Mouse (Mus musculus) forebrain, embryonic 15.5 days (tissue): ENCODE measurements around the gene Tmed2. TPM values are rescaled to one million over a fixed set of nuclear protein-coding genes. Genes with fewer than 3 reads are reported as not detected.

Experiments used
- ATAC-seq: fragments of 200-750 bp; cut with Nextera tagmentation; replicated peaks from 2 replicates; pipeline ENCODE4 v1.8.0; 2017; ENCODE audit warnings: mild to moderate bottlenecking, moderate TSS enrichment, moderate library complexity
- H3K27ac ChIP-seq: fragments of 300-500 bp; sonication (generic); replicated peaks from 2 replicates; pipeline ENCODE4 v1.5.1; 2015; ENCODE audit warnings: mild to moderate bottlenecking, inconsistent platforms
- H3K27me3 ChIP-seq: fragments of 300-500 bp; sonication (generic); 2 replicates; pipeline ENCODE4 v1.6.1; 2015; ENCODE audit warnings: inconsistent platforms
- H3K36me3 ChIP-seq: fragments of 300-500 bp; sonication (generic); 2 replicates; pipeline ENCODE4 v1.6.1; 2015; ENCODE audit warnings: mild to moderate bottlenecking, inconsistent platforms
- H3K4me1 ChIP-seq: fragments of 300-500 bp; sonication (generic); 2 replicates; pipeline ENCODE4 v1.6.1; 2015; ENCODE audit warnings: inconsistent platforms
- H3K4me2 ChIP-seq: fragments of 300-500 bp; sonication (generic); replicated peaks from 2 replicates; pipeline ENCODE4 v1.6.1; 2015; ENCODE audit warnings: mild to moderate bottlenecking, inconsistent platforms
- H3K4me3 ChIP-seq: fragments of 300-500 bp; sonication (generic); 2 replicates; pipeline ENCODE4 v1.5.1; 2015; ENCODE audit warnings: mild to moderate bottlenecking, inconsistent platforms
- H3K9ac ChIP-seq: fragments of 300-500 bp; sonication (generic); replicated peaks from 2 replicates; pipeline ENCODE4 v1.6.1; 2015; ENCODE audit warnings: mild to moderate bottlenecking, inconsistent platforms
- H3K9me3 ChIP-seq: fragments of 300-500 bp; sonication (generic); 2 replicates; pipeline ENCODE4 v1.6.1; 2016; ENCODE audit warnings: inconsistent platforms
- WGBS: fragments of 180-500 bp; shearing (Covaris S2); methylation state at CpG from one replicate; pipeline ENCODE4 v1.1.7; 2015; ENCODE audit warnings: mixed read lengths; 5-methylcytosine and 5-hydroxymethylcytosine counted together
- polyA plus RNA-seq: library from polyadenylated mRNA; unstranded; fragments of >200 nt; fragmentation: Nextera tagmentation; extraction: Ambion mirVana; gene quantifications from 2 replicates; pipeline ENCODE4 v1.2.1, GENCODE M21; 2015

Gene Tmed2
- polyA plus RNA-seq, 1 experiment from 2014 or later, result 377 TPM

DNA sequence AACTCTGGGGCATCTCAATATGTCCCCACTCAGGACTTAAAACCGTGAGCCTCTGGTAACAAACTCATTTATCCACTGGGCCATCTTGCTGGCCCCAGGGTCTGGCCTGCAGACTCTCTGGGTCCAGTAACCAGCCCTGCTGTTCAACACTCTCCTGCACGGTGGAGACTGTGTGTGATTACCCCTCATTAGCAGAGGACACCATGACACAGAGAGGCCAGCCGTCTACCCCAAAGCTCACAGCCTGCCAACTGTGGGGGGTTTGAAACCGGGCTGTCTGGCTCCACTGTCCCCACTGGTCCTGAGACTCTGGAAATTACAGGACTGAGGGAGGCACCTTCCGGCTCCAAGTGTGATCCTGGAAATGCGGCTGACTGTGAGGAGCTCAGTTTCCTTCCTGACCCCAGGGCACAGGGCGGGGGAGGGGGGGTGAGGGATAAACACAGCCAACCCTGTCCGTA, 11.3 kb upstream of the Tmed2 start:
- Histone ChIP-seq H3K4me2 (peak overlapping the region; percentile 78), H3K9me3 (no peaks in the 10 kb centered on the region), H3K4me1 (peaks cover 33% of the 10 kb centered on the region), H3K9ac (no peak overlapping the region; the same call in 1 of the 2 replicates), H3K4me3 (peak overlapping the region; percentile 20), H3K27ac (peak overlapping the region; percentile 4), H3K36me3 (no peaks in the 10 kb centered on the region), H3K27me3 (no peaks in the 10 kb centered on the region)
- 49% methylated on average over 8 of the region's 8 CpGs for WGBS
- no peak for ATAC-seq

DNA sequence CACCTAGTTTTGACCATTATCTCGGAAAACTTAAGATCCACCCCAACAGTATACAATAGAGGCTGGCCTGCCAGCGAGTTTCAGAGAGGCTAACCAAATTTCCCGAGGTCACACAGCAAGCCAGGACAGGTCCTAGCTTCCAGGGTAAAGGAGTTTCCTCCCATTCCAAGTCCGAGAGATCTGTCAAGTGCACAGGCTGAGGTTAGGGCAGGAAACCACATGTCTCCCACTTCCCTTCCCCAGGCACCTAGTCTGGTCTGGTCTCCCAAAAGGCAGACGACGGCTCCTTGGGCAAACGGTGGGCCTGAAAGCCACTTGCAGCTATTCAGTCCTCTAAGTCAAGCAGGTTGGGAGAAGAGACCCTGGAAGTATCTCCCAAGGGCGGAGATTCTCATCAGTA, 10.8 kb upstream of the Tmed2 start:
- Histone ChIP-seq H3K9me3 (no peaks in the 10 kb centered on the region), H3K4me1 (peaks cover 33% of the 10 kb centered on the region), H3K36me3 (no peaks in the 10 kb centered on the region), H3K27ac (no peak overlapping the region), H3K9ac (peak overlapping the region; percentile 58; the same call in 1 of the 2 replicates), H3K4me2 (peak overlapping the region; percentile 78), H3K4me3 (peak overlapping the region; percentile 56), H3K27me3 (no peaks in the 10 kb centered on the region)
- WGBS, result 66% methylated on average over 8 of the region's 8 CpGs
- no peak for ATAC-seq

GRCm38 (mm10) chr5:124530655-124531582, 9.6 kb upstream of the Tmed2 start, which contains the start of gene Rilpl1:
Rilpl1 (minus strand) TSS chr5:124531391.
- 1% methylated on average over 76 of the region's 96 CpGs for WGBS
- Histone ChIP-seq H3K9ac (peak within 1 kb of the TSS; percentile 58), H3K4me2 (peak within 1 kb of the TSS; percentile 78), H3K4me1 (peaks cover 33% of the 10 kb centered on the region), H3K36me3 (no peaks in the 10 kb centered on the region), H3K27me3 (no peaks in the 10 kb centered on the region), H3K9me3 (no peaks in the 10 kb centered on the region), H3K4me3 (peak within 1 kb of the TSS; percentile 56), H3K27ac (peak within 1 kb of the TSS; percentile 74)
- ATAC-seq, result peak; percentile 95

DNA sequence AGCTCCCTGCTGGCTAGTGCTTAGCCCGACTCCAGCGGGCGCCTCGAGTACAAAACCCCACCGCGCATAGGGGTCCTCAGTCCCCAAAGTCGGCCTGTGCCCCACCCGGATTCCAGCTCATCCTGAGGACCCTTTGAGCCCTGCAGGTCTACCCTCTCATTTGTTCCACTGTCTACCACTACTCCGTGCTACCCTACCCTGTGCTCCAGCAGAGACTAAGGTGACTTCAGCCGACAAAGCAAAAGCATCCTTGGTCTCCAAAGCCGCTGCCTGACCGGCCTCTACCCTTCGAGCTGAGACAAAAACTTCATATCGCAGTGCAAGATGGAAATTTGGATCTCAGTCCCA, 8.9 kb upstream of the Tmed2 start:
- H3K9ac ChIP-seq, result peak overlapping the region; percentile 58
- WGBS, result 8% methylated on average over 14 of the region's 14 CpGs
- H3K4me1 ChIP-seq, result peaks cover 33% of the 10 kb centered on the region
- H3K4me3 ChIP-seq, result peak overlapping the region; percentile 56
- no peaks in the 10 kb centered on the region for H3K9me3 ChIP-seq
- H3K27ac ChIP-seq, result peak overlapping the region; percentile 74
- peak overlapping the region; percentile 78 for H3K4me2 ChIP-seq
- H3K27me3 ChIP-seq, result no peaks in the 10 kb centered on the region
- ATAC-seq, result peak; percentile 62
- H3K36me3 ChIP-seq, result no peaks in the 10 kb centered on the region

DNA sequence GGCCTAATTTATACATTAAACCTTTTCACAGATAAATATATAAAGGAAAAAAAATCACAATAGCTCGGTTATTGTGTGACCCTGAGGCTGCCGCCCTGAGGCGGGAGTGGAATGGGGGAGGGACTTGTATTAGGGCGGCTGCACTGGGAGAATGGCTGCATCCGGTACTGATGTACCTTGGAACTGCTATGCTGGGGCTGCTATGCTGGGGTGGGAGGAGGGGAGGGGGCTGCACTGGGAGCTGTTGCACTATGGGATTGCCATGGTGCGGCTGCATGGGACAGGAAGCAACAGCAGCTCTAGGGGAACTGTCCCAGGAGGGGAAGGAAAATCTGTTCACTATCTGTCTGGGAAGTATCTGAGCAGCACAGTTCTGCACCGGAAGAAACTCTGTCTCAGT, 8.0 kb upstream of the Tmed2 start:
- H3K4me1 ChIP-seq, result peaks cover 36% of the 10 kb centered on the region
- no peaks in the 10 kb centered on the region for H3K27me3 ChIP-seq
- H3K36me3 ChIP-seq, result no peaks in the 10 kb centered on the region
- H3K4me2 ChIP-seq, result no peak overlapping the region
- 31% methylated on average over 7 of the region's 7 CpGs for WGBS
- no peak overlapping the region for H3K27ac ChIP-seq
- H3K4me3 ChIP-seq, result no peak overlapping the region
- no peaks in the 10 kb centered on the region for H3K9me3 ChIP-seq
- no peak for ATAC-seq
- no peak overlapping the region for H3K9ac ChIP-seq

DNA sequence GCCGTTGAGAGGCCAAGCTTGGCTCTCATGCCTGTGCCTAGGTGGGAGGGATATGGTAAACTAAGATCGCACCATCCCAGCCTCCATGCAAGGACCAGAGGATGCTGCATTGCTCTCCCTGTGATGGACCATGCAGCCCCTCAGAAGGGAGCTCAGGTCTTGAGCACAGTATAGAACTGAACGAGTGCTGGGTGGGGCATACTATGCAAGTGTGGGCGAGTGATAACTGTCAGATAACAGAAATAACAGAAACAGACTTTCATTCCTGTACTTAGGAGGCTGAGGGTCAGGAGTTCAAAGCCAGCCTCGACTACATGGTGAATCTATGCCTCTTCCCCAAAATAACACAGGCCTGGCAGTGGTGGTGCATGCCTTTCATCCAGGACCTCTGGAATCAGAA, 5.5 kb upstream of the Tmed2 start:
- H3K4me1 ChIP-seq, result peaks cover 16% of the 10 kb centered on the region
- H3K9ac ChIP-seq, result no peak overlapping the region
- ATAC-seq, result no peak
- H3K4me3 ChIP-seq, result no peak overlapping the region
- no peak overlapping the region for H3K27ac ChIP-seq
- no peaks in the 10 kb centered on the region for H3K36me3 ChIP-seq
- H3K9me3 ChIP-seq, result no peaks in the 10 kb centered on the region
- H3K4me2 ChIP-seq, result no peak overlapping the region
- WGBS, result 69% methylated on average over 5 of the region's 5 CpGs
- no peaks in the 10 kb centered on the region for H3K27me3 ChIP-seq

DNA sequence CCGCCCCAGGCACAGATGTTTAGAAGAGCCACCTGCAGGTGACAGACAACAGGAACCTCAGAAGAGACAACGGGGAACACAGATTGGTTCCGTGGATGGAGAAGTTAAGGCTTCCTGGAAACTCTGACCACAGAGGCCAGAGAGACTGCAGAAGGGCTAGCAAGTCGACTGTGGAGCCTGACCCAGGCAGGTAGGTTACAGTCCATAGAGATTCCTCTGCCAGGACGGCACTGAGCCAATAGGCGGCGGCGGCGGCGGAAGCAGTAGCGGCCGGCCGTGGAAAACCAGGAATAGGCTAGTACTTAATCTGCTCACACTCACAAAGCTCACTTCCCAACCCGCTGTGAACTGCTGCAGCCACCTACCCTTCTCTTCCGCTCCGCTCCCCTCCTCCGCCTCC, 3.7 kb upstream of the Tmed2 start:
- WGBS, result 2% methylated on average over 16 of the region's 17 CpGs
- no peak for ATAC-seq
- Histone ChIP-seq H3K9ac (no peak overlapping the region), H3K27ac (no peak overlapping the region), H3K4me3 (no peak overlapping the region), H3K4me1 (peaks cover 12% of the 10 kb centered on the region), H3K9me3 (no peaks in the 10 kb centered on the region), H3K4me2 (0 out of 2 replicates have a peak overlapping the region, but pooled peaks have one; percentile 12), H3K36me3 (no peaks in the 10 kb centered on the region), H3K27me3 (no peaks in the 10 kb centered on the region)

DNA sequence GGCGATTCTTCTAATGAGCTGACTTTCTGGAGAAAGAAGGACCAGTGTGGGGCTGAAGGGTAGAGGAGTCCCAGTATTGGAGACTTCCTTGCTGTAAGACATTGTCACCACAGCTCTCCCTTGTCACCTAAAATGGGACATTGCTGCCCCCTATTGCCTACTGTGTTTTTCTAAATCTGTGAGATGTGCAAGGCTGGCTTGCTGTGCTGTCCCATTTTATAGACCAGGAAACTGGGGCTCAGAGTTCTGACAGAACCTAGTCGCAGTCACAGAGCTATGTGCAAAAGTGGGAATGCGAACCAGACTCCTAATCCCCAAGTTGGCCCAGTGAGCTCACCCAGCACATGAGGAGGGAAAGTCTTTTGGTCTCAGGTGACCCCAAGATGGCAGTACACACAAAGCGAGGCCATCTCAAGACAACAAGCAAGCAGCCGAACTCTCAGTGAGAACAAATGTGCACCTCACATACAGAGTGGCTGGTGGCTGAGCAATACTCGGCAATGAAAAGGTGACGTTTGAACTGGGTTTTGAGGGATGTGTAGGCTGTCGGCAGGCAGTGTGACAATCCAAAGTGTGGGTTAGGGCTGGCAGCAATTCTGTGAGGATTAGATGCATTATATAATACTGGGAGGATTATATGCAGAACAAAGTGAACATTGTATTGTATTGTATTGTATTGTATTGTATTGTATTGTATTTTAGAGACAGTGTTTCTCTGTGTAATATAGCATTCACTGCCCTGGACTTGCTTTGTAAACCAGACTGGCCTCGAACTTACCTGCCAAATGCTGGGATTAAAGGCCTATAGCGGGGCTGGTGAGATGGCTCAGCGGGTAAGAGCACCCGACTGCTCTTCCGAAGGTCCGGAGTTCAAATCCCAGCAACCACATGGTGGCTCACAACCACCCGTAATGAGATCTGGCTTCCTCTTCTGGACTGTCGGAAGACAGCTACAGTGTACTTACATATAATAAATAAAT, 1.4 kb upstream of the Tmed2 start:
- no peak overlapping the region for H3K27ac ChIP-seq
- H3K4me1 ChIP-seq, result peaks cover 22% of the 10 kb centered on the region
- no peaks in the 10 kb centered on the region for H3K9me3 ChIP-seq
- WGBS, result 77% methylated on average over 16 of the region's 16 CpGs
- H3K9ac ChIP-seq, result no peak overlapping the region
- H3K36me3 ChIP-seq, result peaks cover 7% of the 10 kb centered on the region
- H3K27me3 ChIP-seq, result no peaks in the 10 kb centered on the region
- no peak for ATAC-seq
- H3K4me3 ChIP-seq, result no peak overlapping the region
- H3K4me2 ChIP-seq, result no peak overlapping the region

GRCm38 (mm10) chr5:124539905-124540304, 590 bp upstream of the Tmed2 start:
- H3K27ac ChIP-seq, result peak overlapping the region; percentile 68

GRCm38 (mm10) chr5:124540905-124541601, 558 bp downstream of the Tmed2 start:
- H3K9me3 ChIP-seq, result no peaks in the 10 kb centered on the region
- peak overlapping the region; percentile 62 for H3K9ac ChIP-seq
- peak overlapping the region; percentile 68 for H3K27ac ChIP-seq
- H3K27me3 ChIP-seq, result no peaks in the 10 kb centered on the region
- H3K4me3 ChIP-seq, result peak overlapping the region; percentile 97
- WGBS, result under 1% methylated on average over 82 of the region's 89 CpGs
- peaks cover 22% of the 10 kb centered on the region for H3K4me1 ChIP-seq
- H3K36me3 ChIP-seq, result peaks cover 26% of the 10 kb centered on the region
- peak overlapping the region; percentile 87 for H3K4me2 ChIP-seq
- ATAC-seq, result peak; percentile 80

More at GRCm38 (mm10) chr5:124539905-124540304, 590 bp upstream of the Tmed2 start:
- WGBS, result 74% methylated on average over 4 of the region's 4 CpGs
- Histone ChIP-seq H3K4me2 (peak overlapping the region; percentile 33), H3K9me3 (no peaks in the 10 kb centered on the region), H3K4me1 (peaks cover 22% of the 10 kb centered on the region), H3K9ac (peak overlapping the region; percentile 22; the same call in 1 of the 2 replicates), H3K27me3 (no peaks in the 10 kb centered on the region), H3K36me3 (peaks cover 15% of the 10 kb centered on the region), H3K4me3 (peak overlapping the region; percentile 97)
- ATAC-seq, result no peak

DNA sequence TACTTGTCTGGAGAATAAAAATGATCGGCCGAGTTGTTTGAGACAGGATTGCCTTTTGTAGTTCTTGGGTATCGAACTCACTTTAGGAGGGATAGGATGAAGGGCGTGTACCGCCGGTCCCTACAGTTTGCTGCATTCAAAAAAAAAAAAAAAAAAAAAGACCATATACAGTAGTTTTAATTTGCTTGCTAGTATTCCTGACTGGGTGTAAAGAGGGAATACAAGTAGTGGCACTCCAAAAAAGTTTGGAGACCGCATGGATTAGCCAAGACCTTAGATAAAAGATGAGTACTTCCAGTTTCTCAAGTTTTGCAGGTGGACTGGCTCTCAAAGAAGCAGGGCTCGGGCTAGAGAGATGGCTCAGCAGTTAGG, 1.1 kb downstream of the Tmed2 start:
- peaks cover 22% of the 10 kb centered on the region for H3K4me1 ChIP-seq
- peak overlapping the region; percentile 87 for H3K4me2 ChIP-seq
- WGBS, result 13% methylated on average over 8 of the region's 8 CpGs
- H3K9ac ChIP-seq, result peak overlapping the region; percentile 62
- H3K9me3 ChIP-seq, result no peaks in the 10 kb centered on the region
- no peak for ATAC-seq
- H3K27me3 ChIP-seq, result no peaks in the 10 kb centered on the region
- H3K27ac ChIP-seq, result peak overlapping the region; percentile 68
- H3K36me3 ChIP-seq, result peaks cover 32% of the 10 kb centered on the region
- peak overlapping the region; percentile 97 for H3K4me3 ChIP-seq
